Mouse (Mus musculus) liver (tissue): ENCODE results near the gene Sel1l2.
"Not testable (repeated sequence)": the region's sequence is repeated elsewhere in the genome, so short reads cannot be mapped to it uniquely, and the experiment has no call there.

Source experiments
- DNase-seq: peaks from one replicate; pipeline ENCODE4 v3.0.0-alpha.2; 2020; ENCODE audit warnings: mixed read lengths

Gene Sel1l2

DNA sequence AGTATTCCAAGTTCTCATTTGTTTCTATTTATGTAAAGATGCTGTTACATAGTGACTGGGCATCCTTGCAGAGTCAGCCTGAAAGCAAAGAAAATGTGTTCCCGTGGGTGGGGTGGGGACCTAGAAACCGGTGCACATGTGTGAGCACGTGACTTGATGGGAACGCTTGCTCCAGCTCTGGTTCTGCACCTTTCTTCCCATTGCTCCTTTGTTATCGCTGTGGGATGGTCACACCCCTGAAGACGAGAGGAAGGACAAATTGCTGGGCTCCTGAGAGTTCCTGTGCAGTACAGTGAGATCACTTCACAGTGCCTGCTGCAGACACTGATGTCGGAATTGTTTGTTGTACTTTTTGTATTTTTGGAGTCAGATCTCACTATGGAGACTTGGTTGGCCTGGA lies 185.8 kb downstream of the Sel1l2 start:
- DNase-seq = no peak

DNA sequence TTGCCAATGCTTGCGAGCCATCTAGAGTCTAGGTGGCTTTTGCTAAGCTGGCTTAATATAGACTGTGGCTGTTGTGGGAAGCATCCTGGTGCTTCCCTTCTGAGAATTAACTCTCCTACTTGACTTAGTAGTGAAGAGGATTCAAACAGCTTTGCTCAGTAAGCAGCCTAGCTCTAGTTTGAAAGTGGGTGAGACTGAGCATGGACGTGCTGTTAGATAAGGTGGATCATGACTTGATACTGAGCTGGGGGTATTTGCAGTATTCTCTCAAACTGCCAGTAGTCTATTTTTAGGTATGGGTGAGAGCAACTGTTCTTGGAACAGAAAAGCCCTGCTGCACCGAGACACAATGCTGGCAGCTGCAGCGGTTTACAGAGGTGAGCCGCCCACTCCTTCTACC lies 186.9 kb downstream of the Sel1l2 start:
- DNase-seq = no peak

DNA sequence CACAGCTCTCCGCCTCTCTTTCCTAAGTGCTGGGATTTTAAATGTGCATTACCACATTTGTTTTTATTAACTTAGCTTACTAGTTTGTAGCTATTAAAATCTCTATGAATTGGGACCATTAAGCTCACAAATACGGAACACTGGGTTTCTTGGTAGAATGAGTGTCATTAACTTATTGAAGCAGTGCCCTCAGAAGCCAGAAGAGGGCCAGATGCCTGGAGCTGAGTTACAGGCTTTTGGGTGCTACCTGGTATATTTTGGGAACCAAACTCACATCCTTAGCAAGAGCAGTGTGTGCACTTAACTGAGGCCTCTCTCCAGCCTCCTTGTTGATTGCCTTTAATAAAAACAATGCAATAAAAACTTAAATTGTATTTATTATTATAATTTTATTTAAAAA lies 188.8 kb downstream of the Sel1l2 start:
- no peak for DNase-seq

DNA sequence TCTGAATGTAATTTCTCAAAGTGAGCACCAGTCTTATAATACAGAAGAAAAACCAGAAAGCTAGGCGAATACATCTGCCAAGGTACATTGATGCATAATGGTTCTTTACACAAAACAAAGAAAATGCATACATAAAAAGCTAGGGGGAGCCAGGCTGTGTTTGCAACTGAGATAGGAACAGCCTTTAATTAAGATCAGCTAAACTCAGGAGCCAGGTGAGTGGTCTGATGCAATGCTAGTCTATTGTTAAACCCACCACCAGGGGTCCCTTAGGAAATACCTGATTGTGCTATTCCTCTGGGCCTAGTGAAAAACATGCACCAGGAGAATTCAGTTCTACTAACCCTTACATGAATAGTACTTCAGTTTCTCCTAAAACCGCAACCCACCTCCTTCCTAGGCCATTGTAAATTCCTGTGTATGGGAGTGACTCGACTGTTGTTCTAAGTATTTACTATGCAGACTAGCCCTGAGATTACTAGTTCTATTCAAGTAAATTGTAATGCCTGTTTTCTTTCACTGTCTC lies 203.8 kb downstream of the Sel1l2 start:
- DNase-seq = not testable (repeated sequence)
